Mouse (Mus musculus): ENCODE measurements around the gene Folr1.
A peak's percentile ranks its signal among the peaks of the same experiment; 100 is the strongest.

The Folr1 gene

GRCm38 (mm10) chr7:101870629-101871028 lies at the start of gene Folr1:
Gene Folr1, minus strand, starts transcription at chr7:101870788.
- DNase-seq (ENCODE audit: low read depth, low spot score) = no peak

DNA sequence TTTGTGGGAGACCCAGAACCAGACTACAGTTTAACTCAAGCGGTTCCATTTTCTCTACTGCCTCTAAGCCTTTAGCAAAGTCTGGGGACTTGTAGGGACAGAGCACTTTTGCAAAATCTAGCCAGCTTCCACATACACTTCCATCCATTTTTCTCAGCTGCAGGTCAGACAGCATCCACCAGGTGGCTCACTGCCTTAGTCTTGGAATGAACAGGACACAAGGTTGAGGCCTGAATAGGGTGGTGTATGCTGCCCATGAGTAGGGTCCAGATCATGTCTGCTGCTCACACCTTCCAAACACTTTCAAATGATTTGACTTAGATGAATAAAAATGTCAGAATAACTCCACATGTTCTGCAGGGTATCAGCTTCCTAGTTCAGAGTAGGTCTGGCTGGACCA lies 47.5 kb upstream of the Folr1 start:
- peak; percentile 78 for DNase-seq (ENCODE audit: low read depth, low spot score)

GRCm38 (mm10) chr7:101911982-101912381 lies 41.4 kb upstream of the Folr1 start:
- DNase-seq (ENCODE audit: low read depth, low spot score) = peak; percentile 74

DNA sequence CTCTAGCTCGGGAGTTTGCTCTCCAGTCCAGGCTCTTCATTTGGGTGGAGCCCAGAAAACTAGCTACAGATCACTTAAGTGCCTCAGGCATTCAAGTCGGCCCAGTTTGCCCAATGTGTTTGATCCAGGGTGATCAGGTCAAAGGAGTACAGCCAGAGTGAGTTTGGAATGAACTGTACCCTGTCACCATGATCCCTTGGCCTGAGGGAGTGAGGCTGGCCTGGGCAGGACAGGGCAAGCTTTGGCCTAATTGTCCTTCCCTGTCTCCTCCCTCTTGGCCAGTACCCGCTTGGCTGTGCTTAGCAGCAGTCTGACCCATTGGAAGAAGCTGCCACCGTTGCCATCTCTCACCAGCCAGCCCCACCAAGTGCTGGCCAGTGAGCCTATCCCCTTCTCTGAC lies 39.5 kb upstream of the Folr1 start:
- DNase-seq (ENCODE audit: low read depth, low spot score) = no peak

GRCm38 (mm10) chr7:101908367-101908766 lies 37.8 kb upstream of the Folr1 start:
- DNase-seq (ENCODE audit: low read depth, low spot score) = no peak

DNA sequence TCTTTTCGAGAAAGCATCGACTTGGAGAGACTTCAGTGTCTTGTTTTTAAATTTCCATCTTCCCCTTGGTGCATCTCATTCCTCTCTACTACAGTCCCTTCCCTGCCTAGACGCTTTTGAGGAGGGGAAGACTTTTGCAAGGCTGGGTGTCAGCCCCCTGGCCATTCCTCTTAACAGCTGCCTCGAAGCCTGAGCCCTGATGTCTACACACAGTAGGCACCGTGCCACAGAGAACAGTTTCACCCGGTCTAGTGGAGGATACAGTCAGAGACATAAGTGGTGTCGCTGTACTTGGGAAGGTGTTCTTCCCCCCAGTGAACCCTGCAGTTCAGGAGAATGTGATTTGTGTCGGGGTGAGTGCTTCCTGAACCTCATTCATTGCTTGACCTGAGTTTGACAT lies 36.1 kb upstream of the Folr1 start:
- no peak for DNase-seq (ENCODE audit: low read depth, low spot score)

GRCm38 (mm10) chr7:101906287-101906681 lies 35.7 kb upstream of the Folr1 start, which contains the start of gene Tomt:
Gene Tomt, minus strand, starts transcription at chr7:101906359.
- no peak for DNase-seq (ENCODE audit: low read depth, low spot score)

GRCm38 (mm10) chr7:101905561-101906286 lies 35.1 kb upstream of the Folr1 start, which contains the start of gene Lamtor1:
Gene Lamtor1, plus strand, starts transcription at chr7:101905904.
- DNase-seq (ENCODE audit: low read depth, low spot score) = peak; percentile 100

GRCm38 (mm10) chr7:101902846-101903245 lies 32.3 kb upstream of the Folr1 start:
- peak; percentile 35 for DNase-seq (ENCODE audit: low read depth, low spot score)

- DNase-seq (ENCODE audit: low read depth, low spot score) = no peak
These were observed 31.4 kb upstream of the Folr1 start for GRCm38 (mm10) chr7:101901969-101902368.

- DNase-seq (ENCODE audit: low read depth, low spot score) = no peak
These were observed 29.9 kb upstream of the Folr1 start for GRCm38 (mm10) chr7:101900331-101901097.

DNA sequence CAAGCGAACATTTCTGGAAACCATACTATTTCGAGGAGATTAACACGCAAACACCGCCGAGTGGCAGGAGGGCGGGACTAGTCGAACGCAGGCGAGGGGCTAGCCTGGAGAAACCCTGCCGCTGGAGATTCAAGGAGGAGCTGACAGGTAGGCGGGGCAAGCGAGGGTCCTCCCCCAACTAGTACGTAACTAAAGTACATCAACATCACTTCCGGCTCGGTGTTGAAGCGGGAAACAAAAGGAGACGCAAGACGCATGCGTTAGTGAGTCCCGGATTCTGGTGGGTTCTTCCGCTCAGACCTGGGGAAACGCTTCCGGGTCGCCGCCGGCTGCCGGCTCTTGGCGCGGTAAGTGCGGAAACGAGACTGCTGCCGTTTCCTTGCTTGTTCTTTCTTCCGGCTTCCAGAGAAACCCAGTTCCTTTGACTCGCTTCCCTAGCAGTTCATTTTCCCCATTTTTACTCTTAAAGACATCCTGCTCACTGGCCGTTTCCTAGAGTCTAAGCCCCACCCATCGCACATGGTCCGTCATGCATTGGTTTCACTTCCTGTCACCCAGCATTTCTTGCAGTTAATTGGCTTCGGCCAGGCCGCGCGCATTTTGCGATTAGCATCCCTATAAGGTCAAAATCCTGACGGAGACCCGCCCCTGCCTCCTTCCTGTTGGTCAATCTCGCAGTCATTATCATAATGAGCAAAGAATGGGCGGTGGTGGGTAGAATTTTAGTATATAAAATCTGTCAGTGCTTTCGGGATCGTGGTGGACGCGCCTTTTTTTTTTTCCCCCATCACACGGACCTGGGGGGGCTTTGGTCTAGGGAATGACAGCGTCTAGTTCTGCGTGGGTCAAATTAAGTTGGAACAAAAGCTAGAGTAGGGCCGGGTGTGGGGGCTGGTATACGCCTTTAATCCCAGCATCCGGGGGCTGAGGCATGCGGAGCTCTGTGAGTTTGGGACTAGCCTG lies 25.8 kb upstream of the Folr1 start:
- peak; percentile 99 for DNase-seq (ENCODE audit: low read depth, low spot score)

DNA sequence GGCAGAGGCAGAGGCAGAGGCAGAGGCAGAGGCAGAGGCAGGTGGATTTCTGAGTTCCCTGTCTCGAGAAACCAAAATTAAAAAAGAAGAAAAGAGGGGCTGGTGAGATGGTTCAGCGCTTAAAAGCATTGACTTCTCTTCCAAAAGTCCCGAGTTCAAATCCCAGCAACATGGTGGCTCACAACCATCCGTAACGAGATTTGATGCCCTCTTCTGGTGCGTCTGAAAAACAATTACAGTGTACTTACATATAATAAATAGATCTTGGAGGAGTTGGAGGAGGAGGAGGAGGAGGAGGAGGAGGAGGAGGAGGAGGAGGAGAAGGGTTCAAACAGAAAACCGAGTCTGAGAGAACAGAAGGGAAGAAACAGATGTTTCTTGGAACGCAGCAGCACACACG lies 25.1 kb upstream of the Folr1 start:
- no peak for DNase-seq (ENCODE audit: low read depth, low spot score)

- DNase-seq (ENCODE audit: low read depth, low spot score) = no peak
These were observed 17.9 kb upstream of the Folr1 start for GRCm38 (mm10) chr7:101888460-101888859.

DNA sequence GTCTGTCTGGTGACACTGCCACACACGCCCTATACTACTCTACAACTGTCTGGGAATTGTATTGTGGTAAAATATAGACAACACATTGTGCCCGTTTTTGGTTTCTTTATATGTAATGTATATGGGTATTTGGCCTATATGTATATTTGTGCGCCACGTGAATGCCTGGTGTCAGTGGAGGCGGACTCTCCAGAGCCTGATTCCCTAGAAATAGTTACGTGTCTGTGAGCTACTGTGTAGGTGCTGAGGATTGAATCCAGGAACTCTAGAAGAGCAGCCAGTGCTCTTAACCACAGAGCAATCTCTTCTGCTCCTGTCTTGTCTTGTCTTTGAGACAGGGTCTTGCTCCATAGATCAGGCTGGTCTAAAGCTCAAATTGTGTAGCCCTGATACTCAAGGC lies 15.7 kb upstream of the Folr1 start:
- DNase-seq (ENCODE audit: low read depth, low spot score) = no peak

DNA sequence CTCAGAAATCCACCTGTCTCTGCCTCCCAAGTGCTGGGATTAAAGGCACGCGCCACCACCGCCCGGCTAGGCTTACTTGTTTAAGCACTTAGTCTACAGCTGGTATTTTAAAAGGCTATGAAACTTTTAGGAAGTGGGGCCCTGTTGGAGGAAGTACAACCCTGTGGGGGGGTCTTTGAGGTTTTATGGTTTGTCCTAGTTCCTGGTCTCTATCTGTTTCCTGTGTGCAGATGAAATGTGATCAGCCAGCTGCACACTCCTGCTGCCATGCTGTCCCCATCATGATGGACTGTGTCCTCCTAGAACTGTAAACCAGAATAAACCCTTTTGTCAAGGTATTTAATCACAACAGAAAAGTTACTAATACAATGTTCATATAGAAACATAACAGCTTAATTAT lies 13.6 kb upstream of the Folr1 start:
- DNase-seq (ENCODE audit: low read depth, low spot score) = no peak

DNA sequence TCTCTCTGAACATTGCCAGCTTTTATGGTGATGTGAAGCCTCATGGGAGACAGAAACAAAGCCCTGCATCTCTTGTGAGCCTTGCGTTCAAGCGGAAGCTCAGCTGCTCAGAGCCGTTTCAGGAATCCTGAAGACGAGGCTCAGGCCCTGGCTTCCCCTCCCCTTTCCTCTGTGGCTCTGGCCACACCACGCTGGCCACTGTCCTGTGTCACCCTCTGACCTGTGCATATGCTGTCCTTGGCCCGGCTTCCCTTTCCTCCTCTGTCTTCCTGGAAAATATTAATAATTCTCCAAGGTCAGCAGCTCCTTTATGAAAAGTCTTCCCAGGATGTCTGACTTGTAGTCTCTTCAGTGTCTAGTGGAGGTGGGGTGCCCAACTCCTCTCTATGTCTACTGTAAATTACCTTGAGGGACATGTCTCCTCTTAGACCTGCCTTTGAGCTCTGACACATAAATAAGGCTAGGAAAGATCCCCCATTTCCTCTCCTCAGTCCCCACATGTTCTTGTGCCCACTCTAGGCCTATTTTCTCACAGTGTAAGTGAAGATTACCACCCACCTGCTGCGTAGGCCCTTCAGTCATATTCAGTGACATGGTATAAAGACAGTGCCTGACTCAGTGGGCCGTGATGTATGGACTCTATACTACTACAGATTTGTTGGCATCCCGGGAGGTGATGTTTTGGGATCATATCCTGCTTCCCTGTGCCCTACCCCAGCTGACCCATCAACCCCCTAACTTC lies 12.0 kb upstream of the Folr1 start:
- DNase-seq (ENCODE audit: low read depth, low spot score) = no peak

GRCm38 (mm10) chr7:101880855-101881254 lies 10.3 kb upstream of the Folr1 start:
- no peak for DNase-seq (ENCODE audit: low read depth, low spot score)

- no peak for DNase-seq (ENCODE audit: low read depth, low spot score)
These were observed 5.4 kb upstream of the Folr1 start for GRCm38 (mm10) chr7:101875978-101876377.

- DNase-seq (ENCODE audit: low read depth, low spot score) = no peak
These were observed 708 bp upstream of the Folr1 start for GRCm38 (mm10) chr7:101871296-101871695.

- peak; percentile 82 for DNase-seq (ENCODE audit: low read depth, low spot score)
These were observed 1.5 kb downstream of the Folr1 start for GRCm38 (mm10) chr7:101869163-101869500.

Measured in ZHBTc4 (cell line).